Mouse (Mus musculus) heart, adult 11 months (tissue): Measurements from ENCODE around the gene Zscan26.
A peak's percentile ranks its signal among the peaks of the same experiment; 100 is the strongest.
"Not testable (repeated sequence)": the region's sequence is repeated elsewhere in the genome, so short reads cannot be mapped to it uniquely, and the experiment has no call there.

Experiments
- DNase-seq: peaks from one replicate; pipeline ENCODE4 v3.0.0; 2022

Gene Zscan26

DNA sequence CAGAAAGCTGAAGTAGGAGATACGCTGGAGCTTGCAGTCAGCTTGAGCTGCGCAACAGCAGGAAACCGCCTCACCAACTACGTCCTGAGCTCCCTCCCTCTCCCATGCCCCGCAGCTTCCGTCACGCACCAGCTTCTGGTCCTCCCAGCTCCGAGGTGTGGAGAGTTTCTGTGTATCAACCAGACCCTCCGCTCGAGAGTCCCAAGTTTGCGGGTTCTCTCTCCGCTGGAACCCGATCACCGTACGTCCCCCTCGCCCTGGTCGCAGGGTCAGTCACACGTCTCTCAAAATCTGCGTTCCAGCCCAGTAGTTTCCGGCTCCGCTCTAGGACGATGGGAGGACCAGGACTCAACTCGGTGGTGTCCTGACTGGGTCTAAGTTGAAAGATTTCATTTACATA lies at the start of gene Zscan26:
Gene Zscan26 (minus strand): TSS at position 282 of the 400 bp plus-strand sequence.
- peak; percentile 99 for DNase-seq

DNA sequence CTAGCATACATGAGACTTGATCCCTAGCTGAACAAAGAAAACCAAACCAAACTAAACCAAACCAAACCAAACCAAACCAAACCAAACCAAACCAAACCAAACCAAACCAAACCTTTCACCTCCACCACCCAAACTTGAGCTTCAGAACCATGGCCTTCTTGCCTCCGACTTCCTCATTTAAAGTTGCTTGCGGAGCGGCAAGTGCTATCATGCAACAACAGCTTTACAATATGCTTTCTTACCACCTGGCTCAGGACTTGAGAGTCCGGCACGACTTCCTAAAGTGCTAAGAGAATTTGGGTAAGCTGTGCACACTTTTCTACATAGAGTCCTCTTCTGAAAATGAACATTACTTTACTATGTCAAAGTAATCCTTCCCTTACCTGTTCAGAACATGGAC lies 48.8 kb upstream of the Zscan26 start:
- DNase-seq = no peak

DNA sequence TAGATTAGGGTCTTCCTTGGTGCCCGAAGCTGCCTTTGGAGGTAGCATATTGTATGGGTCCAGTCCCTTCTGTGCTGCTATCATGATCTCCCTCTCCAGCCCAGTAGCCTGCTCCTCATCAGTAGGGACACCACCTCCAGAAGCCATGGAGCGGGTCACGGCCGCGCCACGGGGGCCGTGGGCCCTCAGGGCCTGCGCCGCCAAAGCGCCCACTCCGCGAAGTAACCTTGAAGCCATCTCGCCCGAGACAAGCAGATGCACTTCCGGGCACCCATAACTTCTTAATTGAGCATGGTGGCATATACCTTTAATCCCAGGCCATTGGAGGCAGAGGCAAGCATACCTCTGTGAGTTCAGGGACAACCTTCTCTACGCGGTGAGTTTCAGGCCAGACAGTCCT lies 47.7 kb upstream of the Zscan26 start, which contains the start of gene Gm11273:
Gene Gm11273 (minus strand): TSS at position 237 of the 400 bp plus-strand sequence.
- DNase-seq = not testable (repeated sequence)

DNA sequence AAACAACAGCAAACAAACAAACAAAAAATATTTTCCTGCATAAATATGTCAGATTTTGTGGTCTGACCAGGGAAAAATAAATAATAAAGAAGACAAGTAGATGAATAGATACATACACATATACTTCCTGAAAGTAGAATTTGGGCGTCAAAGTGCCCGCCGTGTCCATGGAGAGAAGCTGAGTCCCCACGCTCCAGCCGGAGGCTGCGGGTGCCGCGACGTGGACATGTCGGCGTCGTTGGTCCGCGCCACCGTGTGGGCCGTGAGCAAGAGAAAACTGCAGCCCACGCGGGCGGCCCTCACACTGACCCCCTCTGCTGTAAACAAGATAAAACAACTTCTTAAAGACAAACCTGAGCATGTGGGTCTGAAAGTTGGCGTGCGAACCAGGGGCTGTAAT lies 41.5 kb upstream of the Zscan26 start, which contains the start of gene AK157302:
Gene AK157302 (plus strand): TSS at position 144 of the 400 bp plus-strand sequence.
- DNase-seq = peak; percentile 89

DNA sequence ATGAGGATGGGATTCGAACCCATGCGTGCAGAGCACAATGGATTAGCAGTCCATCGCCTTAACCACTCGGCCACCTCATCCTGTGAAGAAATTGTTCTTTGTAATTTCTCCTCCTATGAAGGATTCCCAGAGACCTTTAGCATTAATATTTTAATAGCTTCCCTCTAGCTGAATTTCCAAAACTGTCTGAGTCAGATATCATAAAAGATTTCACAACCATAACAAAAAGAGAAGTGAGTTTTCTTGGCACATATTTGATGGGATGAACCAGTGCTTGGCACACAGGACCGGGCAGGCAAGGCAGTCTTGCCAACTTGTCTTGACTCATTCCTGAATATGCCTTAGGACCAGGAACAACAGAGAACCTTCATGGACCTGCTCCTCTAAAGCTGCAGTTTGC lies 39.3 kb upstream of the Zscan26 start:
- no peak for DNase-seq

DNA sequence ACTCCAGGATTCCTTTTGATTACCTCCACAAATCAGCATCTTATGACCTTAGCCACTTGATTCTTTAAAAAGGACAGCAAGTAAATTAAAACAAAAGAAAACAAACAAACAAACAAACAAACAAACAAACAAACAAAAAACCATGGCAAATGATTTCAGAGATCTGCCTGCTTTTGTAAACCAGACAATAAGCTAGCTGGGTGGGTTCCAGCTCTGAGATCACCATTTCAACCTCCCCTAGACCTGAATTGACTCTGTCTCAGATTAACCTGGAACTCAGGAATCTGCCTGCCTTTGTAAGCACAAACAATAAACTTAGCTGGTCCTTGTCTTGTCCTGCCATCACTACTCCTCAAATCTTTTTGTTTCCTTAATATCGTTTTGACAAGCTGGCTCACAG lies 33.4 kb upstream of the Zscan26 start:
- DNase-seq = no peak

DNA sequence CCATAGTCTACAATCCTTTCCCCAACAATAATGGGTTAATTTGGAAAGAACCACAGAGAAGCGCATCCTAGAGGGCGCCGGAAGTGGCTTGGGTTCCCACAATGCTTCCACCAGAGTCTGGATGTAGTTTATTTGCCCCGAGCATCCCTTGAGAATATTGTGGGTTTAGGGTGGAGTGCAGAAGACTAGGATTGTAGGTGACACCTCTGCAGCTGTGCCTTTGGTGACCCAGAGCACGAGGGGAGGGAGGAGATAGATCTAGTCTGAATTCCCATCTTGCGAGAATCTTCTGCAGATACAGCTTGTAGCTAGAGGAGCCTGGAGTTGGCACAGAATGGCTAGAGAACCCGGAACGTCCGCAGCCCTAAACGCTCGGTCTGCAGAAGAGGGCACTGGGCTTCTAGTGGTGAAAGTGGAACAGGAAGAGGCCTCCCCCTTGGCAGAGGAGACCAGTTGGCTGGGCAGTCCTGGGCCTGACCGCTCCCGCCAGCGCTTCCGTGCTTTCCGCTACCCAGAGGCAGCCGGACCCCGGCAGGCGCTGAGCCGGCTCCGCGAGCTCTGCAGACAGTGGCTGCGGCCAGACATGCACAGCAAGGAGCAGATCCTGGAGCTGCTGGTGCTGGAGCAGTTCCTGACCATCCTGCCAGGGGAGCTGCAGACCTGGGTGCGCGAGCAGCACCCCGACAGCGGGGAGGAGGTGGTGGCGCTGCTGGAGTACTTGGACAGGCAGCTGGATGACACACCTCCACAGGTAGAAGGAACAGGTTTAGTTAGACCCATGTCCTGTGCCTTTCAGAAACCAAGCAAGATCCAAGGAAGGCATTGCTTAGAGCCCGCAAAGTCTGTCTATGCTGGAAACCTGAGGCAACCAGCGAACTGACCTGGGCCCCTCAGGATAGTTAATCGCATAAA lies 25.5 kb upstream of the Zscan26 start, which contains the start of the genes Zkscan4 and Gm10065:
Gene Zkscan4 (plus strand): TSS at position 149 of the 912 bp plus-strand sequence.
Gene Gm10065 (minus strand): TSS at position 683 of the 912 bp plus-strand sequence.
- DNase-seq = peak; percentile 96

DNA sequence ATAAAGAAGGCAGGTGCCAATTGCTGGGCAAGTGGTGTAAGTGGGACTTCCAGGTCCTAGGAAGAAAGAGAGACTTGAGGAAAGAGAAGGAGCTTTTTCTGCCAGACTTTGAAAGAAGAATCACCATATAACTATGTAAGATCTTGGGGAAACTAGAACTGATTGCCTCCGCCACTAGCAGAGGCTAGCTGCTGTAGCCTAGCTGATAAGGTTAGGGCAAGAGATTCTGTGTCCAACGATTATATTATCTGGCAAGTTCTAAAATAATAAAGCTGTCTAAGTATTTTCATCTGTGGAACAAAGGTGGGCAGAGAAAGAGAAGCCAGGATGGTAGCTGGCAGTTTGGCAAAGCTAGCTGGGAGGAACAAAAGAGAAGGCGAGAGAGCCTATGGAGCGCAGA lies 18.9 kb upstream of the Zscan26 start:
- peak; percentile 82 for DNase-seq

DNA sequence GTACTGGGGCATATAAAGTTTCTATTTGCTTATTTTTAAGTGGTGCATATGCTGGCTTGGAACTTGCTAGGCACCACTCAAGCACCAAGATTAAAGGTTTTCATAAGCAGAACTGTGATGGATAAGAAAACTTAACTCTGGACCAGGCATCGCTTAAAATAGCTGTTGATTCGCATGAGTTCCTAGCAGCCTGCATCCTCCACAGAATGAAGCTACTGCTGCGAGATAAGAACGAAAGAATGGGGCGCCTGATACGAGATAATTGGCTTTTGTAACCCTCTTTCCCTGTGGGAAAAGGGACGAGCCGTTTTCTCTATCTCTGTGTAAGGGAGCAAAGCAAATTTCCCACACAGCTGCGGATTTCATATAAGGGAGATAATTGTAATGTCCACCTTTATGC lies 15.6 kb upstream of the Zscan26 start:
- DNase-seq = peak; percentile 52

DNA sequence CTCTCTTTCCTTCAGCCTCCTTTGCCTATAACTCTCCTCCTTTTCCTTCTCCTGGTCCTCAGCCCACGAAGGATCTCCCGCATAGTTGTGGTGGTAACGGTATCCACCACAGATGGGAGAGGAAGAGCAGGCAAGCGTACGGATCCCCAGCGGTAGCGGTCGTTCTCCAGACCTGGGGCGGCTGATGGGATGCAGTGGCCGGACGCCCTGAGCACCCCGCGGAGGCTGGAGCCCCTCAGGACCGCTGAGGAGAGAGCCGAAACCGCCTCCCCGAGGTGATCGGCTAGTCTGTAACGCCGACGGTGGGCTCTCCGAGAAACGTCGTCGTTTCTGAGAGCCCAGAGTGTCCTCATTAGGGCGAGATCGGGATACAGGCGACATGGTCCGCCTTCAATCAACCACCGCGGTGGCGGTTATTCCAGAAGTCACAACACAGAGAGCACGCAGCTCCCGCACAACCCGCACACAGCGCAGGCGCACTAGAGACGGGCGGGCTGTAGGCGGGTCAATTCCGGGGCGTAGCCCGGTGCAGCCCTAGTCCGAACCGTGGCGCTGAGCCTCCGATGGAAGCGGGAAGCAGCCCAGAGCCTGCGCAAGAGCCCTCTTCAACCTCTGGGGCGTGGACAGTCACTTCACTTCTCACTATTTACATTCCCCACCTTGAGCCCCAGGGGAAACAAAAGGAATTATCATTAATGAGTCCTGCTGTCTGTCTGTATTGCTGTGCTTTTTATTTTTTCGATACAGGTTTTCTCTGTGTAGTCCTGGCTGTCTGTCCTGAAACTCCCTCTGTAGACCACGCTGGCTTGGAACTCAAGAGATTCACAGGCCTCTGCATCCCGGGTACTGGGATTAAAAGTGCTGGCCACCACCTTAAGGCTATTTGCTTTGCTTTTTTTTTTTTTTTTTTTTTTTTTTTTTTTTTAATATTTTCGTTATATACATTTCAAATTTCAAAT lies 14.8 kb upstream of the Zscan26 start, which contains the start of gene Nkapl:
Gene Nkapl (minus strand): TSS at position 449 of the 959 bp plus-strand sequence.
- DNase-seq = peak; percentile 99

DNA sequence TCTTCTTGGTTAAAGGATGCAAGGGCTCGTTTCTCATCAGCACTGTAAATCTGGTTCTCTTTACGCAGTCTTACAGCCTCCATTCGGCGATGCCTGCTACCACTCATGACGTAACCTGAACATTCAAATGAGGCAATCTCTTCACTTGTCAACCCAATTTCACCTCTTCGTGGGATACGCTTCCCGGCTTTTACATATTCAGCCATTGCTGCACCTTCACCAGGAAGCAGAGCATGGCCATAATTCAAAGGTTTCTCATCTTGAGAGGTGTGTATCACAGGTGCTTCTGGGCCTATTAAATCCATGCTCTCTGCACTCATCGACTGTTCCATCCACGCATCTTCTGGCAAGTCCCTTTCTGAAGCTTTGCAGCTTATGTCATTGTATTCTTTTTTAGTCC lies 13.8 kb upstream of the Zscan26 start:
- peak; percentile 63 for DNase-seq

DNA sequence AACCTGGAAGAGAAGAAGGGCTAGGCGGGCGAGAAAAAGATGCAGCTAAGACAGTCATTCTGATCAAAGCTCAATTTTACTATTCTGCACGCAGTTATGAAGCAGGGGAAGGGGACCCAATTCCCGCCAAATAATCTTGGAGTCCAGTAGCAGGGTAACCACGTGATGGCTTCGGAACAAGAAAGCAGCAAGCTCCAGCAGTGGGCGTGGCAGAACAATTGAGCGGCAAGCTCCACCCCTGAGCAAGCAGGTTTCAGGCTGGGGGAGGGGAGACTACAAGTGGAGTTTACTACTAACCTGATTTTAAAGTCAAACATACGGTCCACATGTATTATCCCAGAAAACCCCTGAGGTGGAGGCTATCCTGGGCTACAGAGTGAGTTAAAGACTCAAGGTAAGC lies 9.0 kb upstream of the Zscan26 start:
- DNase-seq = peak; percentile 63

DNA sequence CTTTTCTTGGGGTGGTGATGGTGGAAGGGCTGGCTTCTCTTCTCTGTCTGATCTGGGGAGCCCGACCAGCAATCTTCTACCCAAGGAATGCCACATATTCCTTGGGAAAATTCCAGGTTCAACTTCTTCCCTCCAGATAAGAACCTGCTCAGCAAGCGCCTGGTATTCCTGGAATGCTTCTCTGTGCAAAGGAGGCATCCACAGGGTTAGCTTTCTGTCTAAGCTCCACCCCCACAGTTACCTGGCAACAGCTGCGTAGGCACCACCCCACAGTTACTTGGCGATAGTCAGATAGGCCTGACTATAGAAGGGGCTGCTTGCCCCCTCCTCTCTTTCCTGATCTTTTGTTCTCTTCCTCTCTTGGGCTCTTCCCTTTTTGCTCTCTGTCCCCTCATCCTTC lies 2.8 kb upstream of the Zscan26 start:
- peak; percentile 27 for DNase-seq

DNA sequence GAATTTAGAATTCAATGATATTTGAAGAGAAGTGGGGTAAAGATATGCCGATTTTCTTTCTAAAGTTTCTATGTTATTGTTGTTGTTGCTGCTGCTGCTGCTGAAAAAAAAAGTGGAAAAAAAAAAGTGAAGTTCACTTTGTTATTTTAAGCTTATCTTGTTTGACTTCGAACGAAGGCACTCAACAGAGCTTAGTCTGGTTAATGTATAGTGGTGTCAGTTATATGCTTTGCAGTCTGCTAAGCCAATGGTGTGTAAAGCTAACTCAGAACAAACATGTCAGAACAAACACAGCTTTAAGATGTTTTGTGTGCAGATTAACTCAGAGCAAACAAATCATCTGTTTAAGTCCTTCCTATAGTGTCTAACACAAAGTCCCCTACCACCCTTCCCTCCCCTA lies 603 bp upstream of the Zscan26 start:
- peak; percentile 21 for DNase-seq

DNA sequence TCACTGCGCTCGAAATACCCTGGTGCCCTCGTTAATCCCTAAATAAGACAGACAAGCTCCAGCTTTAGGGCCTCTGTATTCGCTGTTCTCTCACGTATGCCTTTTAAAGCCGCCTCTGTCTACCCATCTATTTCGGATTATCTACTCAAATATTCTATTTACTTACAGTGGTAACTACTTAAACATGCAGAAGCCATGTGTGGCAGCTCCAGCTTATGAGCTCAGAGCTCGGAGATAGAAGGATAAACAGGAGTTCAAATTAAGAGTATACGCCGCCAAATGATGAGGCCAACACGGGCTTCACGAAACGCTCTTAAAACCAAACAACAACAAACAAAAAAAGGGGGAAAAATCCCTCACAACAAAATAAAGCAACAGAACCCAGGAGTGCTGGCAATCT lies 488 bp downstream of the Zscan26 start:
- no peak for DNase-seq

DNA sequence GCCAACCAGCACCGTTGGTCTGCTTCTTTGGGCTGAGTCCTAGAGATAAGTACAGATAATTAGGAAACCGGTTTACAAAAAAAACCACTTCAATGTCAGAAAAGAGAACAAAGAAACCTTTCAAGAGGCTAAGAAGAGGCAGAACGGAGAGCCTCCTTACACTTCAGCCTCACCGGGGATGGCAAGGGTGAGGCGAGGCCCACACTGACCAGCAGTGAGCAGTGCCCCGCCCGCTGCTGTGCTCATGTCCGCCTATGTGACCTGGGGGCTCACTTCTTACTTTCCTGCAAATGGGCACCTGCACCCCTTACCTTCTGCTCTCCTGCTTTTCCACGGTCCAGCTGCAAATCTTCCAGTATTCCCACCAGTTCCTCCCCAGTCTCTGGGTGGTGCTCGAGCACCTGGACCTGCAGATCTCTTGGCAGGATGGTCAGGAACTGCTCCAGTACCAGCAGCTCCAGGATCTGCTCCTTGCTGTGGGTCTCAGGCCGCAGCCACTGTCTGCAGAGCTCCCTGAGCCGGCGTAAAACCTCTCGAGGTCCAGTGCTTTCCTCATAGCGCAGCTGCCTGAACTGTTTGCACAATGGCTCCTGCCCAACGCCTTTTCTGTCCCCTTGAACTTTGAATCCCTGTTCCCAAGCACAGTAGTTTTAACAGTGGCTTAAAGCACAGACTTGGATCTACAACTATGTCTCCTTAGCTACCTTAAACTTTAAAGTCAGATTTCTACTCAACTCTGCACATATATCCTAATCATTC lies 5.5 kb downstream of the Zscan26 start:
- DNase-seq = peak; percentile 68

DNA sequence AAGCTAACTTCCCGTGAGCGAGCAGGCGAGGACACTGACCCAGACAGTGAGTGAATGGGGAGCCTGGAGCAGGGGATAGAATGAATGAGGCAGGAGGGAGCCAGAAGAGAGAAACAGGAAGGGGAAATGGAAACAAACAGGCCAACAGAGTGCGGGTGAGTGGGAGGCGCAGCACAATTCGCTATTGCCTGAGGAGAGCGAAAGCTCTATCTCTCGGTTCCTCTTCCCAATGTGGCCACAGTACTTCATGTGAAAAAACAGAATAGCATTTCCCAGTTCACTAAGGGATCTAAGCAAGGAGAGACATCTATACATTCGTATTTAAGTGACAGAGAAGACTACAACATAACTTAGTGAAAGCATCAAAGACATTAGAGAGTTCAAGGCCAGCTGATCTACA lies 6.7 kb downstream of the Zscan26 start:
- peak; percentile 85 for DNase-seq

DNA sequence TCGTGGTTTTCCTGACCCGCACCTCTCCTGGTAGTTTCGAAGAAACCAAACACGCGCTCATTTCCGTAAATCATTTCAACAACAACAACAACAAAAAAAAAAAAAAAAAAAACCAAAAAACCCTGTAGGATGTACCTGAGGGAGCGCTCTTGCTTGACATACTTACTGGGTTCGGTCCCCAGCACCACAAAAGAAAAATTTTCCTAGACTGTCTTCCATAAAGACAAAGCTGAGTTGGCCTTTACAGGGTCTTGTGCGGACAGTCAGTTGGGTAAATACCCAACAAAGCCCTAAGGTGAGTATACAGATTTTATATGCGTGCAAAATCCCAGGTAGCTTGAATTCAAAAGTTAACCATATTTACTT lies 12.3 kb downstream of the Zscan26 start:
- no peak for DNase-seq

DNA sequence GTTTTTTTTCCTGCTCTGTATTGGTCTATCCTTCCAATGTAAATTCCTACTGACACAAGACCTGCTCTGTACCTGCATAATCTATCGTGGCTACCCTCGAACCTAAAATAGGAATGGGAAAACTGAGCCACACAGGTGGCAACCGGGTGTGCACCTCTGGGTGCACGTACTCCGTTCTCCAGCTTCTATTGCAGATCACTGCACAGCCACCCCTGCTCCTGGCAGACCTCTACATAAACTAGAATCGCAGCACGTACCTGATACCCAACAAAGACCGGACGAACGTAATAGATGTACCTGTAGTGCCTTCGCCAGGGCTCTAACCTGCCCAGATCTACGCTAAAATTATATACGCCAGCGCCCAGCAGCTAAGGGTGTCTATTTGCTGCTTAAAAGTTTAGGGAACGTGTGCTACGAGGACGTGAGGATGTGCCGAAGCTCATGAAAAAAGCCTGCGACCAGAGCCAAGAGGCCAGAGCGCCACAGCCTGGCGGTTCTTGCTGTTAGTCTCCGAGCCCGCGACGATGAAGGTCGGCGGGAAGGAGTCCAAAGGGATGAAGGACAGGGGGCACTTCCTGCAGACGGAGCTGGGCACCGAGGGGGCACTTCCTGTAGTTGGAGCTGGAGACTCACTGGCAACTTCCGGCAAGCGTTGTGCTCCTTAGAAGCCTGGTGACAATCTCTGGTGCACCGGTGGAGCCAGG lies 12.9 kb downstream of the Zscan26 start, which contains the start of gene Pgbd1:
Gene Pgbd1 (minus strand): TSS at position 556 of the 704 bp plus-strand sequence.
- peak; percentile 93 for DNase-seq

DNA sequence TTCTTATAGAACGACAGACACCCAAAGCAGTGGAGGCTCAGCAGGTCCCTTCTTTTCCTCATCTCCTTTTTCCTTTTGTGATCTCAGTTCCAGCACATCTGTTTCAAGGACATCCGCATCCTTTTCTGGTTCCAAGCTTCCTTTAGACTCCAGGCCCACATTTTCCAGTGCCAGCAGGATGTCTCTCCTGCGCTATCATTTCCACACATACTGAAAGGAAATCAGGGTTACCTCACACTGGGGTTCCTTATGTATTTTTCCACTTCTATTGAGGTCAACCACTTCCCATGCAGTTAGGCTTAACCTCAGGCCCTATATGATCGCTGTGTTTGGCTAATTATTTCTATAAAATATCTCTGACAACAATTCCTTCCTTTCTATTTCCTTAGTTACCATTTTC lies 18.1 kb downstream of the Zscan26 start:
- peak; percentile 78 for DNase-seq

DNA sequence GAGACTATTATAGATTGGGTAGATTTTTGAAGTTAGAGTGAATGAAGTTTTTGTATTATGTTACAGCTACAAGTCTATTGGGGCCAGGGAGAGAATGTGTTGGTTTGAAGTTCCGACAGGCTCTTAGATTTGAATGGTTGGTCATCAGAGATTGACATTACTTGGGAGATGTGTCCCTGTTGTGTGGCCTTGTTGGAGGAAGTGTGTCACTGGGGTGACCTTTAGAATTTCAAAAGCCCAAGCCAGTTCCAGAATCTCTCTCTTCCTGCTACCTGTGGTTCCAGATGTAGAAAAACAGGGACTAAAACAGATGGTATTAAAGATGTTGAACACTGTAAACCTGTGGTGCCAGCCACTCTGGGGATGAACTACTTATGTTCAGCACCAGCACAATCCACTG lies 25.9 kb downstream of the Zscan26 start:
- DNase-seq = peak; percentile 52

DNA sequence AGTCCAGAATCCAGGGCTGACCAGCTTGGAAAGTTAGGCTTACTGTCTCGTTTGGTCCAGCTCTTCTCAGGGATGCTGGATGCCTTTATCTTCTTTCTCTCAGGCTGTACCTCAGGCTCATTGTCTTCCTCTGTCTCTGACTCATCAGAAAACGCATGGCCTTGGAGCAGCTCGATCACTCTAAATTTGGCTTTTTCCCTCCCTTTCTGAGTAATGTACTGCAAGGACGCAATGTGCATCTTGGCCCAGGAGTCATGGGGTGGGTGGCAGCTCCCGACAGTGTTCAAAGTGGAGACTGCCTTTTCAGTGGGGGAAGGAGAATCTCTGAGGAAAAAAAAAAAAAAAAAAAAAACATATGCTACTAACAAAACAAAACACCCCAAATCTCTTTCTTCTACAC lies 30.2 kb downstream of the Zscan26 start:
- peak; percentile 33 for DNase-seq
